Mouse (Mus musculus): ENCODE data around the gene Mrpl48.

Gene Mrpl48

DNA sequence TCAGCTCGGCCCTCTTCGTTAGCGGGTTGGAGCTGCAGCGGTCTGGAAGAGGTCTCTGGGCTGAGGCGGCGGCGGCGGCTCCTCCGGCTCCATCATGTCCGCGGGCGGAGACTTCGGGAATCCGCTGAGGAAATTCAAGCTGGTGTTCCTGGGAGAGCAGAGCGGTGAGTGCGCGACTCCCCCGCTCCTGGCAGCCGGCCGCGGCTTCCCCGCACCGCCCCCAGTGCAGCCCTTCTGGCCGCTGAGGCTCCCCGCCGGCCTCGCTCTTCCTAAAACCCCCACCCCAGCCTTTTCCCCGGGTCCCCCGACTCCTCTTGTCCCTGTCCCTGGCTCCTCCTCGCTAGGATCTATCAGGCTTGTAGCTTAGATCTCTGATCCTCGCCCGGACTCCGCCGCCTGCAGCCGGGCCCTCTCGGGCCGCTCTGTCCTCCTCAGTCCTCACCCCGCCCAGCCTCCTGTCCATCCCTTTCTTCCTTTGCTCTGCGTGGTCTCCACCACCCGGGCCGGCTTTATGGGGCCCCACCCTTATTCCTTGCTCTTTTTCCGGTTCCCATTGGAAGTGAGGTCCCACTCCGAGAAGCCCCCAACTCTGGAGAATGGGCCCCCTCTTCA is at the start of gene Mrpl48:
Mrpl48 (minus strand) TSS at position 172 of the 612 bp plus-strand sequence.
- in situ Hi-C loops (cut with MseI, MboI), result no loop called here

GRCm38 (mm10) chr7:100656739-100657138 is 48.6 kb upstream of the Mrpl48 start:
- in situ Hi-C loops (cut with MseI, MboI), result no loop called here

DNA sequence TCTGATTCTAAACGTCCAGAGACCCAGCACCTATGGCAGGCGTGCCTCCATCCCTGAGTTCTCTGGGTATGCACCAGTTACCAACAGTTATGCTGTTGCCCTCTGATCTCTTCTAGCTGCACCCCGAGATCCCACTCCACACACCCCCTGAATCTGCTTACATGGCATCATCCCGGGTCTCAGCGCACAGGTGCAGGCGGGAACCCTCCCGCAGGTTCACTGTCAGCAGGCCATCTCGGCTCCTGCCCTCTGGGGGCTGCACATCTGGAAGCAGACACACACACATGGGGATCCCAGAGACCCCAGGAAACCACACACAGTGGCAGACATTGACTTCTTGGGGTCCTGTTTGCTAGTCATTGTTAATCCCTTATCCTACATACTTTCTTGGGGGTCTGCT is 46.3 kb upstream of the Mrpl48 start:
- in situ Hi-C loops (cut with MseI, MboI), result no loop called here

GRCm38 (mm10) chr7:100653480-100654266 is 45.6 kb upstream of the Mrpl48 start:
- in situ Hi-C loops (cut with MseI, MboI), result no loop called here

GRCm38 (mm10) chr7:100651011-100651410 is 42.9 kb upstream of the Mrpl48 start:
- in situ Hi-C loops (cut with MseI, MboI), result no loop called here

DNA sequence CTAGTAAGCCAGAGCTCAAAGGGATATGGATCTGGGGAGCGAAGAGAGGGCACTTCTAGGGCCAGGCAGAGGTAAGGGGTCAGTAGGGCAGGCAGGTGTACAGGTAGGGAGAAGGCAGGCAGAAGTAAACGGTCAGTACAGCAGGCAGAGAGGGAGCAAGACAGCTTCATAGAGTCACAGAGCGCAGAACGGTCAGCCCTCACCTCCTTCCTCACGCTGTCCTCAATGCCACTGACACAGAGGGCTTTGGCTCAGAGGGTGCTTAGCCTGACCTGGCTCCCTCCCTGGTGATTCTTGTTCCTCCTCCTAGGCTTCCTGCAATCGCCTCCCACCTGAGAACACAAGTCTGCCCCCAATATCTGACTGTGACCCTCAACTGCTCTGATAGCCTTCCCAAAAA is 42.3 kb upstream of the Mrpl48 start:
- in situ Hi-C loops (cut with MseI, MboI), result no loop called here

DNA sequence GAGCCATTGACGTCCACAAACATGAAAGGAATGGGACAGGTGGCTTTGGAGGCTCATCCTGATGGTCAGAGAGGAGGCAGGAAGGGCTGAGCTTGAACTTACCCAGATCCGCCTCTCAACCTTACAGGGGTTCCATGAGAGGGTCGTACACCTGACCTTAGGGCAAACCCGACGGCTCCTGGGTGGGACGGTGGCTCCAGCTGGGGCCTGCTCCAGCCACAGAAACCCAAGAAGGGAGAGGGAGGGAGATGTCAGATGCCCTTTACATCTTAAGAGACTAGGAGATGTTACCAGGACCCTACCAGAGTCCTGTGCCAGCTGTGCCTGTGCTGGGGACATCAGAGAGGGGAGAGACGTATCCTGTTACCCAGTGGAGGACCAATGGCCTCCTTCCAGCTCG is 41.7 kb upstream of the Mrpl48 start:
- in situ Hi-C loops (cut with MseI, MboI), result no loop called here

- in situ Hi-C loops (cut with MseI, MboI), result no loop called here
Measured at GRCm38 (mm10) chr7:100649095-100649494, 41.0 kb upstream of the Mrpl48 start.

GRCm38 (mm10) chr7:100645147-100645546 is 37.0 kb upstream of the Mrpl48 start:
- in situ Hi-C loops (cut with MseI, MboI), result no loop called here

DNA sequence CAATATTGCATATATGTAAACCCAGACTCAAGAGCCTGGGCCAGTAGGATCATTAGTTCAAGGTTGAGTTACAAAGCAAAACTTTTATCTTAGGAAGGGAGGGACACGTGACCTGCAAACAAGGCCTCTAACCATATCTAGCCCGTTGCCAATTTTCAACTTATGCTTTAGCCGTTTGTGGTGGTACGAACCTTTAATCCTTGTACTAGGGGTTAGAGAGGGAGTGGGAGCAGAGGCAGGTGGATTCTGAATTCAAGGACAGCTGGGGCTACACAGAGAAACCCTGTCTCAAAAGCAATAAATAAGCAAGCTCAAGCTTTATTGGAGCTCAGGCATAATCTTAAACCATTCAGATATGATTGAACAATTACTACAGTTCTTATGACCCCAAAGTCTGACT is 34.3 kb upstream of the Mrpl48 start:
- in situ Hi-C loops (cut with MseI, MboI), result no loop called here

DNA sequence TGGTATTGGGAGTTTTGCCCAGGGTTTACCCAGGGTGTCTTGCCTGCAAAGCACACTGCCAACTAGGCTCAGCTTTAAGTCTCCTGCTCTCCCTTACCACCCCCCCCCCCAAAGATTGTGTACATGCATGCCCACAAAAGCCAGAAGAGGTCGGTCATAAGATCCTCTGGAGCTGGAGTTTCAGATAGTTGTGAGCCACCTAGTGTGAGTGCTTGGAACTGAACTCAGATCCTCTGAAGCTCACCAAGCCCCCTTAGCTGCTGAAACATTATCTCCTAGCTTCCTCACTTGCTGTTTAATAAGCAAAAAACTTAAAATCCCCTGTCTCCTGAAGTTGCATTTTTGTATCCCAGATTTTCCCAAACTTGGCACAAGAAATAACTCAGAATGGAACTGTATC is 29.6 kb upstream of the Mrpl48 start:
- in situ Hi-C loops (cut with MseI, MboI), result no loop called here

GRCm38 (mm10) chr7:100624538-100624937 is 16.4 kb upstream of the Mrpl48 start:
- in situ Hi-C loops (cut with MseI, MboI), result no loop called here

DNA sequence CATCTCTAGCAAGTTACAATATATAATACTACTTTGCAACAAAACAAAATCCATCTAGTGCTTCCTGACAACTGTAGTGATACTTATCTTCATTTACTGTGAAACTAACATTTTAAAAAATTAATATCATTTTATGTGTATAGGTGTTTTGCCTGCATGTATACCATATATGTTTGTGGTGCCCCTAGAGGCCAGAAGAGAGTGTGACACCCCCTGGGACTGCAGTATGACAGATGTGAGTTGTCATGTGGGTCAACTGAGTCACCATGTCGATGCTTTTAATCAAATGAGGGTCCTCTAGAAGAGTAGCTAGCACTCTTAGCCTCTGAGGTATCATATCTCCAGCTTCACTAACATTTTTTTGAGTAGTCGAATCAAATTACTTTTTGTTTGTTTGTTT is 14.2 kb upstream of the Mrpl48 start:
- in situ Hi-C loops (cut with MseI, MboI), result no loop called here

GRCm38 (mm10) chr7:100616121-100616857 is 8.2 kb upstream of the Mrpl48 start:
- in situ Hi-C loops (cut with MseI, MboI), result no loop called here

DNA sequence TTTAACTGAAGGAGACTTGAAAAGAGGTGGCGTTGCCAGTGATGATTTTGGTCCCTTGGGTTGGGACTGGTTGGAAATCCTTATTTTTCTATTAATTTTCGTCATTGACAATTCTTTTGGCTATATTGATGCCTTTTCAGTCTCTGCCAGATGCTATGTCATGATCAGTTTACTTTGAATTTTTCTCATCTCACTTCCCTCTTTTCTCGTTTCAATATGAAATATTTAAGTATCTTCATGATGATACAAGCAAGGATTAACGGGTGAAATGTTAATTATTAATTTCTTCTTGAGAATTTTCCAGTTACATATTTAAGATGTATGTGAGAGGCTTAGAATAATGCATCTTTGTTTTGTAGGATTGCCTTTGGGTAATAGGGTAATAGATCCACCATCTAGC is 809 bp upstream of the Mrpl48 start:
- in situ Hi-C loops (cut with MseI, MboI), result no loop called here

GRCm38 (mm10) chr7:100607214-100608129 is 629 bp downstream of the Mrpl48 start, which contains the start of gene Rab6a:
Rab6a (plus strand) TSS chr7:100607410.
- in situ Hi-C loops (cut with MseI, MboI), result no loop called here

DNA sequence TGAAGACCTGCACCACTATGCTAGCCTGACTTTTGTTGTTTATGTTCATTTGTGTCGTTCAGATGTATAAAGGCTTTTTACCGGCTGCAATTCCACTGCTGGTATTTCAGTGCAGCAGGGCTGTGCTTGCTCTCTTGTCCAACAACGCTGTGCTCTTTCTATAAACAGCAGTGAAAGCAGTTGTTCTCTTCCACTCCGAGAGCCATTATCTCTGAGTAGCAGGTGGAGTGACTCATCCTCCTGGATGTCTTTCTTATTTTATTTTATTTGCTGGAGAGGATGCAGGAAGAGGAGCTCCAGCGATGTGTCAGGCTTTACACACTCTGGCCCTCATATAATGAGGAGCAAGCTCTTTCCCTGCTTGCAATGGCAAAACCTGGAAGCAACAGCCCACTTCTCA is 7.9 kb downstream of the Mrpl48 start:
- in situ Hi-C loops (cut with MseI, MboI), result no loop called here

DNA sequence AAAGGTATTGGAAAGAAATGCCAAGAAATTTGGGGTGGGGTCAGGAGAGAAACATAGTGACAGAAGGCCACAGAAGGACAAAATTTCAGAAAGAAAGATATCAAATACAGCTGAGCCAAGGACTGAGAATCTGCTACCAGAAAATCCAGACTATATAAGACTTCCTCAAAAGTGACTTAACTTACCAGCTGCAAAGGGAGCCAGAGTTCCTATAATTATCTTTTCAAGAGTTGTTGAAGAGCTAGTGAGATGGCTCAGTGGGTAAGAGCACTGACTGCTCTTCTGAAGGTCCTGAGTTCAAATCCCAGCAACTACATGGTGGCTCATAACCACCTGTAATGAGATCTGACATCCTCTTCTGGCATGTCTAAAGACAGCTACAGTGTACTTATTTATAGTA is 14.8 kb downstream of the Mrpl48 start:
- in situ Hi-C loops (cut with MseI, MboI), result no loop called here

DNA sequence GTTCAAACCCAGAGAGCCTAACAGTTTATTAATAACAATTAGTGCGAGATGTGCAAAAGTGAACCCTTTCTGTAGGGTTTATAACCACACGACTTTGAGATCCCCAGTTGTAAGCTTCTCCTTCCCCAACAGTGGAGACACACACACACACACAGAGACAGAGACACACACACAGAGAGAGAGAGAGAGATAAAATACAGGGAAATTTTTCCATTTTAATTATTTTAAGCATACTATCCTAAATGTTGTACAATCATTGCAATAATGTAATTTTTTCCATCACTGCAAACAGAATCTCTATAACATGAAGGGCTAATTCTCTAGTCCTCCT is 16.6 kb downstream of the Mrpl48 start:
- in situ Hi-C loops (cut with MseI, MboI), result no loop called here

- in situ Hi-C loops (cut with MseI, MboI), result no loop called here
Measured at GRCm38 (mm10) chr7:100590845-100591521, 17.1 kb downstream of the Mrpl48 start.

- in situ Hi-C loops (cut with MseI, MboI), result no loop called here
Measured at GRCm38 (mm10) chr7:100590504-100590844, 17.6 kb downstream of the Mrpl48 start.
